Mouse (Mus musculus): ENCODE measurements around the gene Zfp235.

Zfp235 gene

DNA sequence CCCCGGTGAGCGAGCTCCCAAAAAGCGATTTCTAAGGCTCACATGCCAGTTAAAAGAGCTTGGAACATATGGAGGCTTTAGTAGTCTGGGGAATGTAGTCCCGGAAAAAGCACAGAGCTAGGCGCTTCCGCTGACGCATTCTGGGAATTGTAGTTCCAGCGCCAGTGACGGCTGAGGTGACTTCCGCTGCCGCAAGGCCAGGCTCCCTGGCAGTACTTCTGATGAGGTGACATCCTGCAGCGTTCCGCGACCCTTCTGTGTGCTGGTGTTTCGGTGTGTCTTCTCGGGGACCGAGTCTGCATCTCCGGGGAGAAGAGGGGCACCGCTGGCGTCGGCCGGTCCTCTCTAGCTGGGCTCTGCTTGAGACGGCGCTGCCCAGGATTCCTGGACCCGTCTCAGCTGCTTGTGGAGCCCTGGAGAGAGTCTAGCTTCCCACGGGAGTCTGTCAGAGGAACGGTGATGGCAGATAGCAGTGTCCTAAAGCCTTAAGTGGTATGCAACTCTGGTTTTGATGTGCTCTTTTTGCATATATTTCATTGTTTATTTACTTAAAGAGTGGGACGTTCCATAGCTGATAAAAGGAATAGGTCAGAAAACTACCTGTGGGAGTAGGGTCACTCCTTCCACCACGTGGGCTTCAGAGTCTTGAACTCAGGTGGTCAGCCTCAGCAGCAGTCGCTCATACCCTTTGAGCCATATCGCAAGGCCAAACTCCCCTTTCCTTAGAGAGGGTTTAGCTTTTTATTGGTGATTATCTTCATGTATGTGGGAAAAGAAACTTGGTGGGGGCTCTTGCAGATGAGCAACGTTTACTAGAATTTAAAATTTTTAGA is at the start of gene Zfp235:
Gene Zfp235, plus strand, starts transcription at position 174 of the 833 bp plus-strand sequence.
- peak; percentile 85 for DNase-seq (ENCODE audit: low spot score)

DNA sequence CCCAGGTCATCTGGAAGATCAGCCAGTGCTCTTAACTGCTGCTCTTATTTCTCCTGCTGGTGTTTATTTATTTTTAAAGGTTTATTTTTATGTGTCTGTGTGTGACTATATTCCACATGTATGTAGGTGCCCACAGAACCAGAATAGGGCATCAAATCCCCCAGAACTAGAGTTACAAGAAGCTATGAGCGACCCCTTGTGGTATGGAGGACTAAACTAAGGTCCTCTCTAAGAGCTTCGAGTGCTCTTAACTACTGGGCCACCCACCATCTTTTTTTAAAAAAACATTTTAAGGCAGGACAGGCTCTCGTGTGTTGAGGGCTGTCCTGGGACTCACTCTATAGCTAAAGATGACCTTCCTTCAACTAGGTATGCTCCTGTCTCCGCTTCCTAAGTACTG is 47.1 kb upstream of the Zfp235 start:
- no peak for DNase-seq (ENCODE audit: low spot score)

DNA sequence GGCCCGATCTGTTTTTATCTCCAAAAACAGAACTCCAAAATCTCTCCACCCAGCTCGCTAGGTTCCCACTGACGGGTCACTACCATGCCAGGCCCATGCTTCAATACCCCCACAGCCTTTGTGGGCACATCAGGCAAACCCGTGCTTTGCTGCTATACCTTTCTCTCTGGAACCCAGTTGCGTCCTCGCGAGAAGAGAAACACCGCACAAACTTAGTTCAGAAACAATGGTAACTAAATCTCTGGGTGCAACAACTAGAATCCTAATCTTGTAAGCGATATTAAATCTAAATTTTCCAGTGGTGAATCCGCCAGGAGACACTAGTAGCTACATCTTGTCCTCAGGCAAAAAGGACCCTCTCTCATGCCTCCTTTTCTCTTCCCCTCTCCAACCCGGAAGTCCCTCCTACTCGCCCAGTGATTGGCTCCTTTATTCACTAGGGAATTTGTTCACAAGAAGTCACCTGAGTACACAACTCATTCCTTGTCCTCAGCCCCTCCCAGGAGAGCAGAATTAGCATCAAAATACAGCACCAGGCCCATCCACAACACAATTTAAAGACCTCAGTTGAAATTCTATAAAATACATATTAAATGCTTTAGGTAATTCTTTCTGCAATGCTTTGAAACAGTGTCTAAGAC is 46.4 kb upstream of the Zfp235 start:
- no peak for DNase-seq (ENCODE audit: low spot score)

DNA sequence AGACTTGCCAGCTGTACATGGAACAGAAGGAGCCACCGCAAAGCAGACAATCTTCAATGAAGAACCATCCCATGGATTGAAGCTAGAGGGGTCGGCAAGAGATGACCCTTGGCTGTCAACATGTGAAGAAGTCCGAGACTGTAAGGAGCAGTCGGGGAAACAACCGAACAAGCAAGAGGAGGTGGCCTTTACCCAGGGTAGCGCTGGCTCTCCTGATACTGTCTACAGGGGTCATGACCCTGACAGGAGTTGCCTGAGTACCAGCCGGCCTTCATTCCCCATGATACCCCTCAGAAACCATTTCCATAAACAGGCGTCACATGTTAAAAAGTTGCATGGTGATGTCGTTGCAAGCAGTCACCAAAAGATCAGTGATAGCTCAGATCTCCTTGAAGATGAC is 29.6 kb upstream of the Zfp235 start:
- no peak for DNase-seq (ENCODE audit: low spot score)

DNA sequence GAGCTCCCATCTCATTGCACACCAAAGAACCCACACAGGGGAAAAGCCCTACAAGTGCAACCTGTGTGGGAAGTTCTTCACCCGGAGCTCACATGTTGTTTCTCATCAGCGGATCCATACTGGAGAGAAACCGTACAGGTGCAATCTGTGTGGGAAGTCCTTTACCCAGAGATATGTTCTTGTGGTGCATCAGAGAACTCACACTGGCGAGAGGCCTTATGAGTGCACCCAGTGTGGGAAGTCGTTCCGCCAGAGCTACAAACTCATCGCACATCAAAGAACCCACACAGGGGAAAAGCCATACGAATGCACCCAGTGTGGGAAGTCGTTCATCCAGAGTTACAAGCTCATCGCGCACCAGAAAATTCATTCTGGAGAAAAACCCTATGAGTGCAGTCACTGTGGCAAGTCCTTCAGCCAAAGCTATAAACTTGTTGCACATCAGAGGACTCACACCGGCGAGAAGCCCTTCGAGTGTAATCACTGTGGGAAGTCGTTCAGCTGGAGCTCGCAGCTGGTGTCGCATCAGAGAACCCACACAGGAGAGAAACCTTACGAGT is 28.7 kb upstream of the Zfp235 start:
- DNase-seq (ENCODE audit: low spot score): no peak

DNA sequence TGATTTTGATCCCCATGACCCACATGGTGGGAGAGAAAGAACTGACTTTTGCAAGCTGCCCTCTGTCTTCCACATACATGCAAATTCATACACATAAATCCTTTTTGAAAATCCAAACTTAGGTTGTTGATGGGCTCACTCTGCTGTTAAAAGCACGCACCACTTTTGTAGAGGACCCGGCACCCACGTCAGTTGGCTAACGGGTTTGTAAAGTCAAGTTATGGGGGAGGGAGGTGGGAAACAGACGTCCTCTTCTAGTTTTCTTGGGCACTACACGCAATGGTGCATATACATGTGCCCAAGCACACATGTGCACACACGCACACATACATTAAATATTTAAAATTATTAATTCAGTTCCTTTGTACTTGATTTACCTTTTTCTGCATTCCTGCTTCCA is 23.1 kb upstream of the Zfp235 start:
- no peak for DNase-seq (ENCODE audit: low spot score)

DNA sequence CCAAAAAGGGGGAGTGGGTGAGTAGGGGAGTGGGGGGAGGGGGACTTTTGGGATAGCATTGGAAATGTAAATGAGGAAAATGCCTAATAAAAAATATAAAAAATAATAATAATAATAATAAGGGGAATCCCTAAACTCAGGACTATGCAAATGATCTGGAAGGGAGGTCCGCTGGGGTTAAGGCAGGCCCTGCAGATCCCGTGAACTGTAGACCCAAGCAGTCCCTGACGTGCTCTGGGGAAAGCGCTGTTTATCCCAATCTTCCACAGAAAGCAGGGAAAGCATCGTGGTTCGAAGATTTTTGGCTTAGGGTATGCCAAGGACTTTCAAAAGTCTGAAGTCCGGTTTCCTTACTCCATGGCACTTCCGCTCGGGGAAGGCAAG is 22.2 kb upstream of the Zfp235 start:
- no peak for DNase-seq (ENCODE audit: low spot score)

DNA sequence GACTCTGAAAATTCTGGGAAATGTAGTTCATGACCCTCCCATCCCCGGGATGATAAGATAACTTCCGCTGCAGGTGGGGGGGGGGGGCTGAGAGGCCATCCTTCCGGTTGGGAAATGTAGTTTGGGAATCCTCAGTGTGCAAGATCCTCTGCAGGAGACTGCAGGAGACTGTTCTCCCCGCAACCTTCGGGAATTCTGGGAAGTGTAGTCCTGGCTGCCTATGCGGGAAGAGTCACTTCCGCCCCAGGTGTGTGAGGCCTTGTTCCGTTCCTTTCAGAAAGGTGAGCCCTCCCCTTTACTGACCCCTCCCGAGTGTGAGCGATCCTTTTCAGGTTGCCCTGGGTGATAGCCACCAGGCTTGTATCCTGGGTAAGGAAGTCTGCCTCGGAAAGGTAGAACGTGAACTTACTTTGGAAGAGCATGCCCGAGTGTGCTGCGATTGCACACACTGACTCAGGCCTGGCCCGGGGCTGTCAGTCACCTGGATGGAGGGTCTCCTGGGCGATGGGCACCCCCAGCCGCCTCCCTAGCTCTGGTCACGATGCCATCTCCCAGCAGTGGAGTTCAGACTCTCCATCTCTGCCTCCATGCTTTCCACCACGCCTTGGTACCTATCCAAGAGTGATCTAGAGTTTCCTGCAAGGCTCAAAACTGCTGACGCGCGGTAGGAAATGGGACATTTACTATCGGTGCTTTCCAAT is 21.7 kb upstream of the Zfp235 start, which contains the start of gene Zfp112:
Gene Zfp112, plus strand, starts transcription at position 159 of the 701 bp plus-strand sequence.
- DNase-seq (ENCODE audit: low spot score): peak; percentile 79

DNA sequence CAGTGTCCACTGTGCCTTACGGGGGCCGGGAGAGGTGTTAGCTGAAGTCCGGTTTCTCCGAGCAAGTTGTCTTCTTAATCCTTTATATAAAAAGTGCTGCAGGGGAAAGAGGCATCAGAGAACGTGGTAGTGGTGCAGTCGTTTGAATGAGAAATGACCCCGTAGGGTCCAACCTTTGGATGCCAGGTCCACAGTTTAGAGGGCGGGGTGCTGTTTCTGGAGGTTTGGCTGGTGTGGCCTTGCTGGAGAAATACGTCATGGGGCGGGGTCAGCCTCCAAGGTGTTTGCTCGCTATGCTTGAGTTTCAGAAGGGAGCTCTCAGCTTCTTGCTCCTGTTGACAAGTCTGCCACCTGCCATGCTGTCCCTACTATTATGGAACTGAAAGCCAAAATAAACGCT is 21.0 kb upstream of the Zfp235 start:
- DNase-seq (ENCODE audit: low spot score): peak; percentile 71

DNA sequence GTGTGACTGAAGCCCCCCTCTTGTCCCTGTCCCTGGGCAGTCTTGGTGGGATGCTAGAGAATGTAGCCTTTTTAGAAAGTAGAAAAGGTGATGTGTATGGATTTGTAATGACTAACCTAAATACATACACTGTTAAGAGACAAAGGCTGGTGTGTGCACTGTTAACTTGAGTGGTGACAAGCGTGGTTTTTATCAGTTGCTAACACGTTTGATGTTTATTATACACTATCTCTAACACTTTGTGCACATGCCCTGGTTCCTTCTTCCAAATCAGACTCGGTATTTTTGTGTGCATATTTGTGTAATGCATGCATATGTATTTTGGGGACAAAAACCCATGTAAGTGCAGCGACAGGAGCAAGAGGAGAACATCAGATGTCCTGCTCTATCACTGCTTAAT is 17.3 kb upstream of the Zfp235 start:
- DNase-seq (ENCODE audit: low spot score): no peak

DNA sequence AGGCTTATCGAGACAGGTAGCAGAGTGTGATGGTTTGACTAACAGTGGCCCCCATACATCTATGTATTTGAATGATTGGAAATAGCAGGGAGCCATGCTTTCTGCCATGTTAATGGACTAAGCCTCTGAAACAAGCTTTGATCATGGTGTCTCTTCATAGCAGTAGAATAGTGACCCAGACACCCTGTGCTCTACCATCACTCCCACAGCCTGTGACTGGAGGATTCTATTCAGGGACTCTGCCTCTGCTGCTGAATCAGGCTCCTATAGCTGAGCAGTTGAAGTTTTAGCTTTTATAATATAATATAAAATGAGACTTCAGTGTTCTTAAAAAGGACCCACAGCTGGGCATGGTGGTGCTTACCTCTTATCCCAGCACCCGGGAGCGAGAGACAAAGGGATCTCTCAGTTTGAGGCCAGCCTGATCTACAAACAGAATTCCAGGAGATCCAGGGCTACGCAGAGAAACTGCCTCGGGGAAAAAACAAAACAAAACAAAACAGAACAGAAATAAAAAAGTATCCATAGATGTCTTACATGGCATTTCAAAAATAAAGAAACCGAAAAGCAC is 459 bp upstream of the Zfp235 start:
- no peak for DNase-seq (ENCODE audit: low spot score)

DNA sequence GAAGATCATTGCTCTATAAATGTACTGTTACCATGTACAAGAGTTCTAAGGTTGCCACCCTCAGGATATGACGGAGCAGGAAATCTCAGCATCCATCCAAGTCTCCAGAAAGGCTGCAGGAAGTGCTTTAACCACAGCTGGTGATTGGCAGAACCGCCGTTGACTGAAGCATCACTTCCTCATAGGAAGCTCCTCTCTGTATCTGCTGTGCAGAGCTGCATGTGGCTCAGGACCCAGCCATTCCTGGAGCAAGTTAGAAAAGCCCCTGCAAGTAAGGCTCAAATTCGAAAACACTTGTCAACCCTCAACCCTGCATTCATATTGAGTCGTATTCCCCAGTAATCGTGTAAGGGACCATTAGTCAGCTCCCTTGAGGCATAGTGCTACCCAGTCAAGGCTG is 8.6 kb downstream of the Zfp235 start:
- DNase-seq (ENCODE audit: low spot score): no peak

DNA sequence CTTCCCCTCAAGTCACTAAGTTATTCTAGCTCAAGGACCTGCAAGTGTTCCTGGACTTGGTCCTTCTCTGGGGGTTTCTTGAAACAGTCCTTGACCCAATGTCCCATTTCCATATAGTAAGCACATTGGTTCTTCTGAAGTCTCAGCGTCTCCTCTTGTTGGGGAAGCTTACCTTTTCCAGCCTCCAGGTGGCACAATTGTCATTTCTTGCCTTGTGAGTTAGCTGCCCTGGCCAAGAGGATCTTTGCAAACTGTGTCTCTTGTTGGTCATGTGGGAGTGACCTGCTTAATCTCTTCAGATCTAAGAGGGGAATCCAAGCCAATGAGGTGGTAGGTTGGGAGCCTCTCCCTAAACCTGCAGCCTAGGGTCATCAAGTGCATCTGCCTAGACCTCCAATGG is 19.3 kb downstream of the Zfp235 start:
- no peak for DNase-seq (ENCODE audit: low spot score)

DNA sequence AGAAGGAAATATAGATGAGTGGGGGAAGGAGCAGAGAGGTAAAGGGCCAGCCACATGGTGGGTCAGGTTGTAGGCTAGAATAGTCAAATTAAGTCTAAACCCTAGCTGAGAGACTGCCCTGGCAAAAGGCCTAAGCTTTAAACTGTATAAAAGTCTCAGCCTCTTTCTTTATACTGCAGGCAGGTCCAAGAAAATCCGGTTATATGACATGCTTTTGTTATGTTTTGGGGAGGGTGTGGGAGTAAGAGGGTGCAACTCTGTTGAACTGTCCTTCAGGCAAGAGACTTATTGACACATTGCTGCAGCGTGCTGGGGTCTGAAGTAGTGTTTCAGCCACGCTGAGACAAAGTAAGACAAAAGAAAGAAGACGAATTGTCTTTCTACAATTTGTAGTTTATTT is 38.2 kb downstream of the Zfp235 start:
- DNase-seq (ENCODE audit: low spot score): no peak

DNA sequence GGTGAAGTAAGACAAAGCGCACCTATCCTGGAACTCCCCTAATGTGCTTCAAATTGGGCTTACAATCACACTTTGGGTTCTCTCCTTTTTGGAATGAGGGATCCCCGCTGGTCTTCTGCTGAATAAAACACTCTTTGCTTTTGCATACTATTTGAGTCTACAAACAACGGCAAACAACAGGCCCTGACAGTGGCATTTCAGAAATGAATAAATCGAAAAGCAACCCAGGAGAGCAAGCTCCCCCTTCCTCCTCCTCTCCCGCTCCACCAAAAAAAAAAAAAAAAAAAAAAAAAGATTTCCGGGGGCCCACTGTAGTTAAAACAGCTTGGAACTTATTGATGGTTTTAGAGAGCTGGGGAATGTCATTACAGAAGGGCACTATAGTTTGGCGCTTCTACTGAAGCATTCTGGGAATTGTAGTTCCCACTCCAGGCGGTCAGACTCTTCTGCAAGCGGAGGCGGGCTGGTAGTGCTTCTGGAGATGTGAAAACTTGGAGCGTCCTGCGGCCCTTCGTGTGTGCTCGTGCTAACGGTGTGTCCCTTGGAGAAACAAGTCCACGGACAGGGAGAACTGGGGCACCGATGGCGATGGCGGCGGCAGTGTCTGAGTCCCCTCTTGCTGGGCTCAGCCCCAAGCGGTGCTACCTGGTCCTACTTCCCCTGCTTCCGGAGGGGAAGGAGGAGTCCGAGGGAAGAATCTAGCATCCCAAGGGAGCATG is 40.8 kb downstream of the Zfp235 start, which contains the start of gene Zfp114:
Gene Zfp114, plus strand, starts transcription at position 443 of the 719 bp plus-strand sequence.
- peak; percentile 63 for DNase-seq (ENCODE audit: low spot score)

DNA sequence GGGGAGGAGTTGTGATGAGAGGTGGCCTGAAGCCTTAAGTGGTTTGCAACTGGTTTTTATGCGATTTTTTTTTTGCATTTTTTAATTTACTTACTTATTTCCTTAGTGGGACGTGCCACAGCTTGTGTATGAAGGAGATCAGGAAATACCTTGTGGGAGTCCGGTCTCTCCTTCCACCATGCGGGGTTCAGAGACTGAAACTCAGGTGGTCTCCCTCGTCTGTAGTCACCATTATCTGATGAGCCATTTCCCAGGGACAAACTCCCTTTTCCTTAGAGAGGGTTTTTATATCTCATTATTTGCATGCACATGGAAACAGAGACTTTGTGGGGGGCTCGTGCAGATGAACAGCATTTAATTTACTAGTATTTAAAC is 41.4 kb downstream of the Zfp235 start:
- no peak for DNase-seq (ENCODE audit: low spot score)

DNA sequence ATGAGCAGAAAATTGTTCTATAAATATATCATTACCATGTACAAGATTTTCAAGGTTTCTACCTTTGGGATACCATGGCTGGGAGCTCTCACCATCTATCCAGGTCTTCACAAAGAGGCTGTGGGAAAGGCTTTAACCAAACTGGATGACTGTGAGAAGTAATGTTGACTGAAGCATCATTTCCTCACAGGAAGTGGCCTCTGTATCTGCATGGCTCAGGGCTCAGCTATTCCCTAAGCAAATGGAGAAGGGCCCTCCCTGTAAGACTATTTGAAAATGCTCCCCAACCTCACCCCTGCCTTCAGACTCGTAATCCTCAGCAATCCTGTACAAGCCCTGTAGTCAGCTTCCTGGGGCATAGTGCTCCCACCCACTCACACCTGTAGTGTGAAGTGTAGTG is 53.6 kb downstream of the Zfp235 start:
- no peak for DNase-seq (ENCODE audit: low spot score)

DNA sequence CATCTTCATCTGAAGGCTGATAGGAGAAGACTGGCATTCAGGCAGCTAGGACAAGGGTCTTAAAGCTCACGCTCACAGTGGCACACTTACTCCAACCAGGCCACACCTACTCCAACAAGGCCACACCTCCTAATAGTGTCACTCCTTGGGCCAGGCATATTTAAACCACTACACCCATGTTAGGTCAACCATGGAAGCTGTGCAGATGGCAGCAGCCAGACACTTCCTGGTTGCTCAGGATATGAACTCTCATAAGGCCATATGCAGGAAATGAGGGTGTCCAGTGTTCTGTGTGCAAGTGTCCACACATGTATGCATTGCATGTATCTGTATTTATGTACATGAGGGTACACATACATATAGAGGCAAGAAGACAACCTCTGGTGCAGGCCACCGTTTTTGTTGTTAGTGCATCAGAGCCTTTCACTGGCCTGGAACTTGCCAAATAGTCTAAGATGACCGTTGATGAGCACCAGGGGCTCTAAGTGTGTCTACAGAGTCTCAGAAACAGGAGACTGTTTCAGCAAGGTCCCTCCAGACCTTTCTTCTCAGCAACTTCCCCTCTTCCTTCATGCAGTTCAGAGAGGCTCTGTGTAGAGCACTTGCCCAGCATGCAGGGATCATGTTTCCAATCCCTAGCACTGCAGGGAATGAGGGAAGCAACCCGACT is 55.1 kb downstream of the Zfp235 start:
- DNase-seq (ENCODE audit: low spot score): no peak

DNA sequence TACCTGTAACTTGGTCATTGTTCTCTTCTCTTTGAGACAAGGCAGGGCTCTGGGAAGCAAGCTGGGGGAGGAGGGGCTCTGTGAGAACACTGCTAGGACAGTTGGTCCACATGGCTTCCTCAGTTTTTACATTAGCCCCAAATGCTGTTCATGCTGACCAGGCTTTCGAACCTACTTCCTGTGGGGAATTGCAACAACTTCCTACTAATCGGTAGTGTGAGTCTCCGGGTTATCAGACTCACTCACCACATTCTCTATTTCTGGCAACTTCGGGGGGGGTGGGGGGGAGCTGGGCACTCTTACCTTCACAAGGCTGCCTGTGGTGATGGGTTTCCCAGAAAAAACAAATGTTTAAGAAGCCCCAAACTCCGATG is 55.6 kb downstream of the Zfp235 start:
- DNase-seq (ENCODE audit: low spot score): no peak

DNA sequence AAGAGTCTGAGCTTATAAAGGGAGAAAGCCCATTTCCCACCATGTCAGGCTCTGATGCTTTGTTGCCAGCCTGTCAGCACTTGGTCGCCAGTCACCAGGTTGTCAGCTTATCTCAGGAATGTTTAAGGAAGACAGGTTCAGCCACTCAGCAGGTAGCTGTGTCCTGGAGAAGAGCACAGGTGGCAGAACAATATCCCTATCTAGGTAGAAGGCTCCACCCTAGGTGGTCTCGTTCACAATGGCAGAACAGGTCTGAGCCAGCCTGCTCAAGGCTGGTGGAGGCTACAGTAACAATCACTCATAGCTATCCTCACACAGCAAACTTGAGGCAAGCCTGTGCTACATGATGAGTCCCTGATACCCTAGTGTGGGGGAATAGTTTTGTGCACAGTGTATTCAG is 57.4 kb downstream of the Zfp235 start:
- no peak for DNase-seq (ENCODE audit: low spot score)
